Mouse (Mus musculus) limb, embryonic 13.5 days (tissue): Measurements from ENCODE around the gene Tbc1d13. TPM values are rescaled to one million over a fixed set of nuclear protein-coding genes. Genes with fewer than 3 reads are reported as not detected.
A peak's percentile ranks its signal among the peaks of the same experiment; 100 is the strongest.
"Not testable (repeated sequence)": the region's sequence is repeated elsewhere in the genome, so short reads cannot be mapped to it uniquely, and the experiment has no call there.

Experiments used
- ATAC-seq: fragments of 200-750 bp; cut with Nextera tagmentation; 2 replicates; pipeline ENCODE4 v1.8.0; 2017; ENCODE audit warnings: low read depth, moderate number of reproducible peaks, moderate TSS enrichment; ENCODE audit not compliant: low FRiP score
- H3K27ac ChIP-seq: fragments of 300-500 bp; sonication (generic); 2 replicates; pipeline ENCODE4 v1.5.1; 2015; ENCODE audit warnings: inconsistent platforms, mild to moderate bottlenecking, moderate library complexity
- H3K27me3 ChIP-seq: fragments of 300-500 bp; sonication (generic); 2 replicates; pipeline ENCODE4 v1.6.1; 2015; ENCODE audit warnings: mild to moderate bottlenecking, inconsistent platforms
- H3K36me3 ChIP-seq: fragments of 300-500 bp; sonication (generic); 2 replicates; pipeline ENCODE4 v1.6.1; 2015; ENCODE audit warnings: inconsistent platforms, mild to moderate bottlenecking, moderate library complexity
- H3K4me1 ChIP-seq: fragments of 300-500 bp; sonication (generic); 2 replicates; pipeline ENCODE4 v1.6.1; 2015; ENCODE audit warnings: inconsistent platforms
- H3K4me2 ChIP-seq: fragments of 300-500 bp; sonication (generic); replicated peaks from 2 replicates; pipeline ENCODE4 v1.6.1; 2015; ENCODE audit warnings: inconsistent platforms, mild to moderate bottlenecking, moderate library complexity
- H3K4me3 ChIP-seq: fragments of 300-500 bp; sonication (generic); 2 replicates; pipeline ENCODE4 v1.5.1; 2015; ENCODE audit warnings: moderate library complexity, mild to moderate bottlenecking, inconsistent platforms
- H3K9ac ChIP-seq: fragments of 300-500 bp; sonication (generic); 2 replicates; pipeline ENCODE4 v1.6.1; 2015; ENCODE audit warnings: mild to moderate bottlenecking, inconsistent platforms
- H3K9me3 ChIP-seq: fragments of 300-500 bp; sonication (generic); 2 replicates; pipeline ENCODE4 v1.6.1; 2016; ENCODE audit warnings: inconsistent platforms
- WGBS: fragments of 180-500 bp; shearing (Covaris S2); methylation state at CpG from one replicate; pipeline ENCODE4 v1.1.7; 2015; 5-methylcytosine and 5-hydroxymethylcytosine counted together
- polyA plus RNA-seq: library from polyadenylated mRNA; unstranded; fragments of >200 nt; fragmentation: Nextera tagmentation; extraction: Ambion mirVana; gene quantifications from 2 replicates; pipeline ENCODE4 v1.2.1, GENCODE M21; 2015

The Tbc1d13 gene
- polyA plus RNA-seq, 1 experiment from 2014 or later, result 10.1 TPM

DNA sequence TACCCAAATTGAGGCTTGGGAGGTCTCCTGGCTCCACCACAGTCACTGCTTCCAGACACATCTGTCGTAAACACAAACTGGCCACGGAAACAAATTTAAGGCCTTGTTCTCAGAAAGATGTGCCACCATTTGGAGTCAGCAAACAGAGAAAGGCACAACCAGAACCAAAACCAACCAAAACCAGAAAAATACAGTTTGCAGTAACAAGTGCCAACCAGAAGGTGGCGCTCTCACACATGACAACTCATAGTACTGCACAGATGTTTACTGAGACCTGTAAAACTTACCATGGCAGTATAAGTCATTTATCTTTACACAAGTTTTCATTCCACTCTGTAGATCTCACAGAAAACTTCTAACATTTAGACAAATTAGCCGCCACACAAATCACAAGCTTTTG is 33.1 kb downstream of the Tbc1d13 start:
- Histone ChIP-seq H3K27me3 (no peaks in the 10 kb centered on the region), H3K9ac (no peak overlapping the region), H3K4me3 (no peak overlapping the region), H3K9me3 (peaks cover 17% of the 10 kb centered on the region), H3K36me3 (no peaks in the 10 kb centered on the region), H3K4me1 (no peaks in the 10 kb centered on the region), H3K4me2 (no peak overlapping the region), H3K27ac (no peak overlapping the region)
- 61% methylated on average over 4 of the region's 4 CpGs for WGBS
- ATAC-seq, result no peak

DNA sequence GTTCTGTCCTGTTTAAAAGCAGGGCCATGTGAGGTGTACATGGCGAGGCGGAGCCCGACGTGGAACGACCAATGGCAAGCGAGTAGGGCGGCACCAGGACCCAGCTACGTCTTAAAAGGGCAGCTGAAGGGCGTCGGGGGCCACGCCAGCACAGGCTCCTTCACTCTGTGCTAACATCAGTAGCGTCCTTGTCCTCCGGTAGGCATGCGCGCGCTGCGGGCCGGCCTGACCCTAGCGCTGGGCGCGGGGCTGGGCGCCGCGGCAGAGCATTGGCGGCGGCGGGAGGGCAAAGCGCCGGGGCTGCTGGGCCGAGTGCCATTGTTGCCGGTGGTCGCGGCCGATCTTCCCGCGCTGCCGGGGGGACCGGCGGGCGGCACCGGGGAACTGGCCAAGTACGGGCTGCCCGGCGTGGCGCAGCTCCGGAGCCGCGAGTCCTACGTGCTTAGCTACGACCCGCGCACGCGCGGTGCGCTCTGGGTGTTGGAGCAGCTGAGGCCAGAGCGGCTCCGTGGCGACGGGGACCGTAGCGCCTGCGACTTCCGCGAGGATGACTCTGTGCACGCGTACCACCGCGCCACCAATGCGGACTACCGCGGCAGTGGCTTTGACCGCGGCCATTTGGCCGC is 37.9 kb downstream of the Tbc1d13 start, which contains the start of gene Endog:
Gene Endog, plus strand, starts transcription at position 123 of the 626 bp plus-strand sequence.
- Histone ChIP-seq H3K36me3 (peaks cover 42% of the 10 kb centered on the region), H3K9ac (peak within 1 kb of the TSS; percentile 77), H3K4me1 (peaks cover 11% of the 10 kb centered on the region), H3K27me3 (no peaks in the 10 kb centered on the region), H3K4me2 (peak within 1 kb of the TSS; percentile 92), H3K4me3 (peak within 1 kb of the TSS; percentile 69), H3K27ac (peak within 1 kb of the TSS; percentile 87; the same call in 1 of the 2 replicates), H3K9me3 (peaks cover 12% of the 10 kb centered on the region)
- ATAC-seq, result peak; percentile 95
- WGBS, result under 1% methylated on average over 75 of the region's 75 CpGs

DNA sequence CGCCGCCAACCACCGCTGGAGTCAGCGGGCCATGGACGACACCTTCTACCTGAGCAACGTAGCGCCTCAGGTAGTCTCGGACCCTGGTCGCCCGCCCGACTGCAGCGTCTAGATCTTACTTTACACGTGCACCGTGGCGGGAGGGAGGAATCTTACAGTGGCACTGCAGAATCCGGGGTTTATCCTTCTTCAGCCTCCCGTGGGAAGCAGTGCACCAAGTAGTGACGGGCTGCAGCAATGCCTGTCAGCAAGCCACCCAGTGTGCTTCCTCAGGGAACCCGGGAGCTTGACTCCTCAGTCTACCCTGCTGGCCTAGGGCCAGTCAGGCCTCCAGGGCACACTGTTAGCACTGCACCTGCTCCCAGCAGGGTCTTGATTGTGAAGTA is 38.4 kb downstream of the Tbc1d13 start:
- ATAC-seq, result no peak
- peak overlapping the region; percentile 87; the same call in 1 of the 2 replicates for H3K27ac ChIP-seq
- H3K36me3 ChIP-seq, result peaks cover 47% of the 10 kb centered on the region
- H3K27me3 ChIP-seq, result no peaks in the 10 kb centered on the region
- peak overlapping the region; percentile 77 for H3K9ac ChIP-seq
- WGBS, result 1% methylated on average over 19 of the region's 19 CpGs
- H3K4me2 ChIP-seq, result peak overlapping the region; percentile 92
- H3K9me3 ChIP-seq, result peaks cover 7% of the 10 kb centered on the region
- peak overlapping the region; percentile 69 for H3K4me3 ChIP-seq
- H3K4me1 ChIP-seq, result peaks cover 14% of the 10 kb centered on the region

DNA sequence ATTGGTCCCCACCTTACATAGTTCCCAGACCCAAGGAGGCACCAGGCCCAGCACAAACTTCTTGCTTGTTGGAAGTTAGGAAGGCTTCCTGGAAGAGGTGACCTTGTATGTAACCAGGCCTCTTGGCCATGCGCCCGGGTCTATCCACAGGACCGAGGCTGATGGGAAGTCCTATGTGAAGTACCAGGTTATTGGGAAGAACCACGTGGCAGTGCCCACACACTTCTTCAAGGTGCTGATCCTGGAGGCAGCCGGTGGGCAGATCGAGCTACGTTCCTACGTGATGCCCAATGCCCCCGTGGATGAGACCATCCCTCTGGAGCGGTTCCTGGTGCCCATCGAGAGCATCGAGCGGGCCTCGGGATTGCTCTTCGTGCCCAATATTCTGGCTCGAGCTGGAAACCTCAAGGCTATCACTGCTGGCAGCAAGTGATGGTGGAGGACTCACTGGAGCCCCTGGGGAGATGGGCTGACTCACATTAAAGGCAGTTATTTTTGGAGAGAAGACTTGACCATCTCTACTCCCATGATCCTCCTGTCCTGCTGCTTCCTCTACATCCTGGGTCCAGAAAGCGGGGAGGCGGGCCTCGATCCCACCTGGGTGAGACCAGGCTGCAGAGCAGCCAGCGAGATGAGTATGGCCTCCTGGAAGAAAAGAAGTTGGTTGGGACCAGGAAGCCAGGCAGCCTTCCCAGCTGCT is 40.1 kb downstream of the Tbc1d13 start:
- peaks cover 52% of the 10 kb centered on the region for H3K36me3 ChIP-seq
- H3K4me2 ChIP-seq, result no peak overlapping the region
- H3K27ac ChIP-seq, result no peak overlapping the region
- peaks cover 23% of the 10 kb centered on the region for H3K4me1 ChIP-seq
- ATAC-seq, result no peak
- no peak overlapping the region for H3K4me3 ChIP-seq
- H3K9ac ChIP-seq, result no peak overlapping the region
- WGBS, result 95% methylated on average over 20 of the region's 20 CpGs
- H3K27me3 ChIP-seq, result no peaks in the 10 kb centered on the region
- 0 out of 2 replicates have a peak, but pooled peaks cover 4% of the 10 kb centered on the region for H3K9me3 ChIP-seq

DNA sequence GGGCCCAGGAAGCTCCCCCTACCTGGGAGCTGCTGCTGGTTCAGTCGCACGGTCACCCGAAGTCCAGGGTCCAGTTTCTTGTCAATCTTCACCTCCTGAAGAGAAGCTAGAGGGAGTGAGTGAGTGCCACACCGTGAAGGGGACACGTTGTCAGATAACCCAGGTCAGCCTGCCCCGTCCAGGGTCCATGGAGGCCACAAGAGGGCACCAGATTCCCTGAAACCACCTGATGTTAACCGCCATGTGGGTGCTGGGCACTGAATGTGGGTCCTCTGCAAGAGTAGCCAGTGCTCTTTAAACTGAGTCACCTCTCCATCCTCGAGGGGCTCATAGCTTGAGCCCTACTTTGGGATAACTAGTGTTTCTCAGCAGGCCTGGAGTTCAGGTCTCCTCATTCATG is 42.4 kb downstream of the Tbc1d13 start:
- H3K27ac ChIP-seq, result no peak overlapping the region
- peaks cover 23% of the 10 kb centered on the region for H3K4me1 ChIP-seq
- no peak overlapping the region for H3K4me3 ChIP-seq
- no peak for ATAC-seq
- H3K9me3 ChIP-seq, result 0 out of 2 replicates have a peak, but pooled peaks cover 4% of the 10 kb centered on the region
- 87% methylated on average over 8 of the region's 8 CpGs for WGBS
- no peak overlapping the region for H3K9ac ChIP-seq
- no peak overlapping the region for H3K4me2 ChIP-seq
- no peaks in the 10 kb centered on the region for H3K27me3 ChIP-seq
- H3K36me3 ChIP-seq, result peaks cover 52% of the 10 kb centered on the region

DNA sequence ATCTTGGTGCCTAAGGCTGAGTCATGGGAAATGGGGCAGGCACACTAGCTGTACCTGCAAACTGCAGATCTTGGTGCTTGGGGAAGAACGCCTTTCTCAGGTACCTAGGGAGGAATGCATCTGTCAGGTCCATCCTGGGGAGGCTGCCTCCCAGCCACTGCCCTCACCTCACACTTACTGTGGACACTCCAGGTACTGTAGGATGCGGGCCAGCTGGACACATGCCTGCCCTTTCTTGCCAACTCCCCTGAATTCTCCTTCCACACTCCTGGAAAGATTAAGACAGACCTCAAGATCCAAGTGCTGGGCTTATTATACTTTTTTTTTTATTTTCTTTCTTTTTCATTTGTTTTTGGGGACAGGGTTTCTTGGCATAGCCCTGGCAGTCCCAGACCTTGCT is 43.0 kb downstream of the Tbc1d13 start:
- Histone ChIP-seq H3K27me3 (no peaks in the 10 kb centered on the region), H3K4me2 (peak overlapping the region; percentile 90)

DNA sequence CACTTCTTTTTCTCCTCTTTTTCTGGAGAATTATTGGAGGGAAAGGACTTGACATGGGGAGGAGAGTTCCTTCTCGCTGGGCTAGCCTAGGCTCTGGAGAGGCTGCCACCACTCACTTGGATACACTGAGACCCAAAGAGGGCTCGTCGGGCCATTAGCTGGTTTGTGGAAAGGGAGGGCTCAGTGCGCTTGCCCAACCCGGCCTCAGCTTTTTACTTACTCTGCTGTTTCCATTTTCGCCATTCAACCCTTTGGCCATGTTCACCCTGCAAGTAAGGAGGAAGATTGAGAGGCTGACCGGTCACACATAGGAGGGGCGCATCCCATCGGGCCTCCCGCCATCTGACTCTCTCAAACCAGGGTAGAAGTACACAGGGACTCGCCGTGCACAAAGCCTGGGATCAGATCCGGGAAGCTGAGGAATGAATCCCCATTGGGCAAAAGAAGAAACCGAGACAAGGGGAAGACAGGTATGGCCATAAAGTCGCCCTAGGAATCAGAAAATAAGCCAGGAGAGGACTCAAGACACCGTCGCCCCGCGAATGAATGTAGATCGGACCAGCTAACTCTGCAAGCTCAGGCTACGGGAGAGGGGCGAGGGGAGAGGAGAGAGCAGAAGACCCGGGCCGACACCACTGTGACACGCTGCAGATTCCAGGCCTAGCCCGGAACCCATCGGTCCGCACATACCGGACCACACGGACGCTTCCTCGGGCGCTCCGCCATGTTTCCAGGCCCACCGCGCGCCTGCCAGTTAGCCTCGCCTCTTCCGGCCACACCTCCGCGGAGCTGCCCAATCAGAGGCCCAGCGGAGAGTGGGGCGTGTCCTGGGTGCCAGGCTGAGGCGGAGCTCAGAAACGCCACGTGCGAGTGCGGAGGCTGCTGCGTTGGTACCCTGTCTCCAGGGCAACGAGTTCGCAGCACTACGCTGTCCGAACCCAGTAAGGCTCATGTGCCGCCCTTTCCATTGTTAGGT is 44.4 kb downstream of the Tbc1d13 start, which contains the start of gene Spout1:
Gene Spout1, minus strand, starts transcription at position 760 of the 976 bp plus-strand sequence.
- 2% methylated on average over 54 of the region's 54 CpGs for WGBS
- ATAC-seq, result peak; percentile 98
- H3K4me1 ChIP-seq, result peaks cover 12% of the 10 kb centered on the region
- H3K4me3 ChIP-seq, result peak within 1 kb of the TSS; percentile 81
- peak within 1 kb of the TSS; percentile 82 for H3K9ac ChIP-seq
- no peak within 1 kb of the TSS for H3K27ac ChIP-seq
- H3K9me3 ChIP-seq, result 0 out of 2 replicates have a peak, but pooled peaks cover 4% of the 10 kb centered on the region
- H3K36me3 ChIP-seq, result peaks cover 44% of the 10 kb centered on the region
- peak within 1 kb of the TSS; percentile 90 for H3K4me2 ChIP-seq
- H3K27me3 ChIP-seq, result no peaks in the 10 kb centered on the region

More for the DNA sequence above, 43.0 kb downstream of the Tbc1d13 start:
- ATAC-seq, result no peak
- Histone ChIP-seq H3K4me1 (peaks cover 23% of the 10 kb centered on the region), H3K27ac (no peak overlapping the region), H3K36me3 (peaks cover 52% of the 10 kb centered on the region), H3K4me3 (no peak overlapping the region), H3K9ac (no peak overlapping the region), H3K9me3 (0 out of 2 replicates have a peak, but pooled peaks cover 4% of the 10 kb centered on the region)
- WGBS, result 95% methylated on average over 2 of the region's 2 CpGs

DNA sequence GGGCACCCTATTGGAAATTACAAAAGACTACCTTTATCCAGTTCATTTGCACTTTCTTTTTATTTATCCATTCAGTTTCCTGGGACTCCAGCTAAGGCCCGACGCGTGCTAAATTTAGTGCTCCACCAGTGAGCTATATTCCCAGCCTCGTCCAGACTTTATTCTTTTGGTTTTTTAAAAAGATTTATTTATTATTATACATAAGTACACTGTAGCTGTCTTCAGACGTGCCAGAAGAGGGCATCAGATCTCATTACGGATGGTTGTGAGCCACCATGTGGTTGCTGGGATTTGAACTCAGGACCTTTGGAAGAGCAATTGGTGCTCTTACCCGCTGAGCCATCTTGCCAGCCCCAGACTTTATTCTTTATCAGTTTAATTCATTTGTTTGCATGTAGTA is 45.2 kb downstream of the Tbc1d13 start:
- 0 out of 2 replicates have a peak, but pooled peaks have one; percentile 18 for ATAC-seq
- H3K4me1 ChIP-seq, result peaks cover 12% of the 10 kb centered on the region
- peak overlapping the region; percentile 90 for H3K4me2 ChIP-seq
- H3K27ac ChIP-seq, H3K27me3 ChIP-seq, H3K9me3 ChIP-seq, H3K9ac ChIP-seq: not testable (repeated sequence)
- WGBS, result 61% methylated on average over 7 of the region's 7 CpGs
- peak overlapping the region; percentile 81 for H3K4me3 ChIP-seq
- H3K36me3 ChIP-seq, result peaks cover 37% of the 10 kb centered on the region

DNA sequence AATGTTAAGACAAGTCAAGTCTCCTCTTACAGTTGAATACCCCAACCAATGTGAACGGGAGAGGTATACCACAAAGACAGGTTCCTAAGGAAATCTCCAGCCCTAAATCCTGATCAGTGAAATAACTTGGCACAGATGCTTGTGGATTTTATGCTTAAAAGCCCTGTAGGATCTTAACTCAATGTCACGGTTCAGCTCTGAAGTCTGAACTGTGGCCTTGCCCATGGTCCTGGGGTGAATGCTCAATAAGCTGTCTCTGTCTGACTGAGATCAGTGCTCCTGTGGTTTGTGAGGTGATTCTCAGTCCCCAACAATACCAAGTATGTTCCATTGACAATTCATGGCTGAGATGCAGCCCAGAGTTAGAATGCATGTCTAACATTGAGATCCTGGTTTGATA is 48.9 kb downstream of the Tbc1d13 start:
- ATAC-seq, result no peak
- H3K27me3 ChIP-seq, result no peaks in the 10 kb centered on the region
- peaks cover 5% of the 10 kb centered on the region for H3K4me1 ChIP-seq
- peaks cover 19% of the 10 kb centered on the region for H3K36me3 ChIP-seq
- no peak overlapping the region for H3K4me3 ChIP-seq
- H3K9ac ChIP-seq, result no peak overlapping the region
- no peak overlapping the region for H3K27ac ChIP-seq
- peaks cover 7% of the 10 kb centered on the region; the same call in 1 of the 2 replicates for H3K9me3 ChIP-seq
- 83% methylated on average over 2 of the region's 2 CpGs for WGBS
- H3K4me2 ChIP-seq, result no peak overlapping the region

DNA sequence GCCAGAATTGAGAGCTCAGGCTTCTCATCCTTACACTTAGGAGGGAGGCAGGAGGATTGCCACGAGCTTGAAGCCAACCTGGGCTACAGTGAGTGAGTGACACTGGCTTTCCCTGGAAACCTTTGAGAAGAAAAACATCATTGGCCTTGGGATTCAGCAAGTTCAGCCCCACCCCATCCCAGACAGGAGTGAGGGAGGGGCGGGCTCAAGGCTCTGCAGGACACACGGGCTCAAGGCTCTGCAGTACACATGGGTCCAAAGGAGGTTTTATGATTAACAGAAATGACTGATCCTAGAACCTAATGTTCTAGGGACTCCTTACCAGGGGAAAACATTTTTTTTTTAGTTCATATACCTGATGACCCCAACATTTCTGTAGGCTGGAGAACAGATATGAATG is 50.2 kb downstream of the Tbc1d13 start:
- H3K4me1 ChIP-seq, result no peaks in the 10 kb centered on the region
- peaks cover 19% of the 10 kb centered on the region for H3K36me3 ChIP-seq
- H3K4me3 ChIP-seq, result no peak overlapping the region
- no peak for ATAC-seq
- 64% methylated on average over 3 of the region's 3 CpGs for WGBS
- H3K9ac ChIP-seq, result no peak overlapping the region
- peaks cover 7% of the 10 kb centered on the region; the same call in 1 of the 2 replicates for H3K9me3 ChIP-seq
- H3K4me2 ChIP-seq, result no peak overlapping the region
- H3K27ac ChIP-seq, result no peak overlapping the region
- no peaks in the 10 kb centered on the region for H3K27me3 ChIP-seq

DNA sequence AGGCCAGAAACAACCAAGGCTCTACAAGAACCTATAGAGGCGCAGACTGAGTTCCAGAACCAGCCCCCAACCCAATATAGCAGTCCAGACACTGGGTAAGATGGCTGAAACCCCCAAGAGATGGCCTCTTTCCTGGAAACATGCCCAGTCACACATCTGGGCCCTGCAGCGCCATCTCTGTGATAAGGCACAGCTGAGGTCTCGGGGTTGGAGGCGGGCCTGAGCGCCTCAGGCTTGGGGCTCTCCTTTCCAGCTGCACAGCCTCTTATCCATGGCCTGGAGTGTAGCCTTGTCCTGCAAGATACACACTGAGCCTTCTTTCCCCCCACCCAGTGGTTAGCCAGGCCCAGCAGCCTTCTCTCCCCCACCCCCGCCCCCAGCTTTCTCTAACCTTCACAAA is 51.7 kb downstream of the Tbc1d13 start:
- H3K4me3 ChIP-seq, result no peak overlapping the region
- no peak overlapping the region for H3K4me2 ChIP-seq
- peaks cover 24% of the 10 kb centered on the region for H3K36me3 ChIP-seq
- ATAC-seq, result no peak
- peaks cover 7% of the 10 kb centered on the region; the same call in 1 of the 2 replicates for H3K9me3 ChIP-seq
- 90% methylated on average over 6 of the region's 6 CpGs for WGBS
- H3K27ac ChIP-seq, result no peak overlapping the region
- no peaks in the 10 kb centered on the region for H3K4me1 ChIP-seq
- H3K27me3 ChIP-seq, result no peaks in the 10 kb centered on the region
- no peak overlapping the region for H3K9ac ChIP-seq
